12 mouse cellular contexts compared by ENCODE assay signal in the genomic region with DNA sequence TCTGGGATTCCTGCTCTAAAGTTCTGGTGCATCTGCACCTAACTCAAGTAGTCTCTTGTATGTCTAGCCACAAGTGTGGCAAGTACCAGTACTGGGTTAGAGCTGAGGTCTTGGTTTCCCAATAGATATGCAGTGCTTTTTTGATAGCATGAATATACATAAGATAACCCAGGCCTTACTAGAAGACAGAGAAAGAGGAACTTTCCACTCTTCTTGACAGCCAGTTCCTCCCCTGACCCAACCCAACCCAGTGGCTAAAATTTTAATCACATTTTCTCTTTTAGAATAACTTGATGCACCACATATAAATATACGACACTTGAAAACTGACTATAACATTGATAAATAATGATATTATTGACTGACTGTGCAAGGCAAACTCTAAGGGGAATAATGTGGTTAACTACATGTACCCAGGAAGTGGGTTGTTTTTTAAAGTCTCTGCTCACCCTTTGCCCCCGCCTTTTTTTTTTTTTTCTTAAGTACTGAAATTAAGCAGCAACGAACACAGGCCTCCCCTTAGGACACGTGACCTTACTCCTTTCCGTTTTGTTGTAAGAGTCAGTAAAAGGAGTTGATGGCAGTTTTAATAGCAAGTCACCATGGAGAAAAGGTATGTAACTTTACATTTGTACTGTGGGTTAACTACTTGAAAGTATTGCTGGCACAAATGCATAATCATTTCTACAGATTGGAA. TPM values are rescaled to one million over a fixed set of nuclear protein-coding genes. Genes with fewer than 3 reads are reported as not detected.
A peak's percentile ranks its signal among the peaks of the same experiment; 100 is the strongest.
DNase-seq lines count a peak whose midpoint lies in the region; ATAC-seq and TF ChIP-seq lines count a peak whose summit lies in the region.
"Had no signal": no experiment of that assay in that cellular context is flagged by ENCODE, and none has a peak within 500 bp of the region (broad histone marks: within the 10 kb centered on the region; RNA-seq: fewer than 3 reads in every experiment).

Gene Arhgap15 (plus strand): TSS at position 538 of the 697 bp plus-strand sequence.

- no peaks in the 10 kb centered on the region for H3K9me3 ChIP-seq in liver, embryonic 16.5 days (replicated peaks; ENCODE audit: control insufficient read depth, low read length)
- no peaks in the 10 kb centered on the region for H3K9me3 ChIP-seq in forebrain, embryonic 13.5 days (replicated peaks)
- H3K9me3 ChIP-seq: embryonic facial prominence, embryonic 12.5 days had no signal

- TF ChIP-seq POLR2A in spleen, adult 2 months (IDR thresholded peaks at IDR 0.05; ENCODE audit: low read depth, low read length), result peak; percentile 4; the same call in 1 of the 2 replicates
- no peak for TF ChIP-seq POLR2A in bone marrow, adult 2 months (IDR thresholded peaks at IDR 0.05; ENCODE audit: borderline replicate concordance, control insufficient read depth, low read depth, low read length)

- H3K27me3 ChIP-seq in spleen, adult 2 months (ENCODE audit: control insufficient read depth, insufficient read depth, low read length), result no peaks in the 10 kb centered on the region
- no peaks in the 10 kb centered on the region for H3K27me3 ChIP-seq in liver, embryonic 16.5 days (ENCODE audit: control insufficient read depth, insufficient read depth, low read depth, low read length)
- H3K27me3 ChIP-seq in forebrain, embryonic 13.5 days, result no peaks in the 10 kb centered on the region
- H3K27me3 ChIP-seq: embryonic facial prominence, embryonic 12.5 days had no signal

- H3K4me3 ChIP-seq in spleen, adult 2 months (ENCODE audit: extremely low read depth, insufficient read depth, insufficient read length), result peak within 1 kb of the TSS; percentile 60
- H3K4me3 ChIP-seq in bone marrow, adult 2 months (replicated peaks; ENCODE audit: control insufficient read depth, low read depth, low read length), result peak within 1 kb of the TSS; percentile 70
- peak within 1 kb of the TSS; percentile 21; the same call in 1 of the 2 replicates for H3K4me3 ChIP-seq in liver, embryonic 16.5 days (ENCODE audit: low read depth, low read length)
- H3K4me3 ChIP-seq in forebrain, embryonic 13.5 days, result no peak within 1 kb of the TSS
- H3K4me3 ChIP-seq: embryonic facial prominence, embryonic 12.5 days had no signal

- H3K36me3 ChIP-seq in spleen, adult 2 months (ENCODE audit: control insufficient read depth, insufficient read depth, low read length), result no peaks in the 10 kb centered on the region
- H3K36me3 ChIP-seq in liver, embryonic 16.5 days (ENCODE audit: control insufficient read depth, insufficient read depth), result no peaks in the 10 kb centered on the region
- no peaks in the 10 kb centered on the region for H3K36me3 ChIP-seq in forebrain, embryonic 13.5 days (ENCODE audit: poor library complexity, severe bottlenecking)
- H3K36me3 ChIP-seq: embryonic facial prominence, embryonic 12.5 days had no signal

- H3K27ac ChIP-seq in spleen, adult 2 months (ENCODE audit: insufficient read depth, low read length), result peak within 1 kb of the TSS; percentile 91
- peak within 1 kb of the TSS; percentile 81; the same call in 1 of the 2 replicates for H3K27ac ChIP-seq in bone marrow, adult 2 months (ENCODE audit: control insufficient read depth, insufficient read depth, low read depth, low read length, poor library complexity)
- no peak within 1 kb of the TSS; the same call in none of the 2 replicates for H3K27ac ChIP-seq in liver, embryonic 16.5 days (ENCODE audit: low read length)
- no peak within 1 kb of the TSS for H3K27ac ChIP-seq in forebrain, embryonic 13.5 days
- H3K27ac ChIP-seq: embryonic facial prominence, embryonic 12.5 days had no signal

- 4% methylated on average over 5 of the region's 5 CpGs for WGBS in spleen, adult 2 months
- 1% methylated on average over 5 of the region's 5 CpGs for WGBS in bone marrow, adult 2 months
- WGBS in liver, embryonic 16.5 days (ENCODE audit: insufficient replicate concordance), result 26% methylated on average over 5 of the region's 5 CpGs
- whole genome bisulfite sequencing in forebrain, embryonic 13.5 days, result 85% methylated on average over 5 of the region's 5 CpGs

- peak within 1 kb of the TSS; percentile 42 for H3K4me2 ChIP-seq in liver, embryonic 16.5 days (ENCODE audit: low read depth, low read length)
- H3K4me2 ChIP-seq in forebrain, embryonic 13.5 days, result no peak within 1 kb of the TSS
- H3K4me2 ChIP-seq: embryonic facial prominence, embryonic 12.5 days; midbrain, embryonic 11.5 days had no signal

- TF ChIP-seq CTCF in spleen, adult 2 months (IDR thresholded peaks at IDR 0.05; ENCODE audit: extremely low read depth, insufficient read depth, insufficient read length, insufficient replicate concordance), result no peak
- no peak for TF ChIP-seq CTCF in bone marrow, adult 2 months (IDR thresholded peaks at IDR 0.05; ENCODE audit: control insufficient read depth, insufficient read depth, low read length)

- ATAC-seq in liver, embryonic 16.5 days (ENCODE audit: low read depth), result peak; percentile 59
- ATAC-seq in forebrain, embryonic 13.5 days, result no peak

- no peak within 1 kb of the TSS for H3K9ac ChIP-seq in liver, embryonic 16.5 days (ENCODE audit: low read depth, low read length)
- H3K9ac ChIP-seq in forebrain, embryonic 13.5 days, result no peak within 1 kb of the TSS
- H3K9ac ChIP-seq: embryonic facial prominence, embryonic 12.5 days had no signal

- peaks cover 25% of the 10 kb centered on the region for H3K4me1 ChIP-seq in spleen, adult 2 months (ENCODE audit: control insufficient read depth, insufficient read depth, insufficient read length)
- H3K4me1 ChIP-seq in bone marrow, adult 2 months (ENCODE audit: control insufficient read depth, insufficient read depth, low read length), result peaks cover 5% of the 10 kb centered on the region
- H3K4me1 ChIP-seq in liver, embryonic 16.5 days (ENCODE audit: control insufficient read depth, low read depth, low read length), result no peaks in the 10 kb centered on the region; the same call in 1 of the 2 replicates
- H3K4me1 ChIP-seq in forebrain, embryonic 13.5 days, result no peaks in the 10 kb centered on the region
- H3K4me1 ChIP-seq: embryonic facial prominence, embryonic 12.5 days had no signal

- peak; percentile 20 to 80 for DNase-seq in spleen, adult 2 months (ENCODE audit: low read depth in 1 of 2, low spot score in 2 of 2)
- no peak for DNase-seq in spleen, adult 18-20 months
- peak; percentile 36 for DNase-seq in thymus, postnatal 25 days
- DNase-seq in cerebellum, adult 9-11 months, result no peak
- no peak for DNase-seq in left cerebral cortex, adult 8-10 months (ENCODE audit: low spot score in 2 of 2)
- DNase-seq: heart, postnatal 14 days; kidney, adult 9 months had no signal

RNA-seq across cellular contexts. Expression of gene Arhgap15, which starts in this region (rescaled TPM):
- polyA plus RNA-seq in spleen, adult 2 months (2012; rRNA removed), result 4.2 and 4.8 TPM in 2 replicates
- 7.3 and 14.5 TPM in 2 replicates for polyA plus RNA-seq in bone marrow, adult 2 months (2011; ENCODE audit: insufficient read depth, insufficient read length, low replicate concordance, missing spikeins)
- polyA plus RNA-seq in liver, embryonic 16.5 days (2015; fragmentation: Nextera tagmentation; extraction: Ambion mirVana), result 5.2 and 6.4 TPM in 2 replicates
- polyA plus RNA-seq in forebrain, embryonic 13.5 days (2015; fragmentation: Nextera tagmentation; extraction: Ambion mirVana), result 0.53 and 0.68 TPM in 2 replicates
- 1 to 10 TPM; 7.8 to 10.0 (median 8.8) TPM for total RNA-seq in left cerebral cortex, adult 8-10 months (2022)

Comparison
In these comparisons a context has a peak if more than half of its experiments do, and no peak if none do; other contexts are left out.
1. DNase-seq: peak in spleen, adult 2 months (2 of 2) and thymus, postnatal 25 days (single experiment); none in spleen, adult 18-20 months (0 of 2), cerebellum, adult 9-11 months (single experiment) and left cerebral cortex, adult 8-10 months (0 of 2).
2. H3K27ac ChIP-seq: peak in spleen, adult 2 months (single experiment) and bone marrow, adult 2 months (single experiment); none in liver, embryonic 16.5 days (single experiment) and forebrain, embryonic 13.5 days (single experiment).